Mouse (Mus musculus) embryonic facial prominence, embryonic 10.5 days (tissue): ENCODE results near the gene Nr1d2. TPM values are rescaled to one million over a fixed set of nuclear protein-coding genes. Genes with fewer than 3 reads are reported as not detected.
"Not testable (repeated sequence)": the region's sequence is repeated elsewhere in the genome, so short reads cannot be mapped to it uniquely, and the experiment has no call there.

Source experiments
- DNase-seq: peaks from one replicate; pipeline ENCODE4 v3.0.0-alpha.2; 2017; ENCODE audit warnings: low spot score
- H3K27ac ChIP-seq: fragments of 300-500 bp; sonication (generic); replicated peaks from 2 replicates; pipeline ENCODE4 v1.5.1; 2016; ENCODE audit warnings: mild to moderate bottlenecking
- H3K27me3 ChIP-seq: fragments of 300-500 bp; sonication (generic); replicated peaks from 2 replicates; pipeline ENCODE4 v1.6.1; 2016; ENCODE audit warnings: low read depth, mild to moderate bottlenecking; ENCODE audit not compliant: poor library complexity, severe bottlenecking
- H3K36me3 ChIP-seq: fragments of 300-500 bp; sonication (generic); replicated peaks from 2 replicates; pipeline ENCODE4 v1.6.1; 2016; ENCODE audit warnings: mild to moderate bottlenecking, moderate library complexity
- H3K4me1 ChIP-seq: fragments of 300-500 bp; sonication (generic); 2 replicates; pipeline ENCODE4 v1.6.1; 2016
- H3K4me3 ChIP-seq: fragments of 300-500 bp; sonication (generic); 2 replicates; pipeline ENCODE4 v1.5.1; 2016; ENCODE audit warnings: mild to moderate bottlenecking, moderate library complexity
- H3K9me3 ChIP-seq: fragments of 300-500 bp; sonication (generic); 2 replicates; pipeline ENCODE4 v1.6.1; 2016; ENCODE audit warnings: mild to moderate bottlenecking
- WGBS: fragments of 180-500 bp; shearing (Covaris S2); methylation state at CpG from one replicate; pipeline ENCODE4 v1.1.7; 2016; 5-methylcytosine and 5-hydroxymethylcytosine counted together
- polyA plus RNA-seq: library from polyadenylated mRNA; unstranded; fragments of >200 nt; fragmentation: Nextera tagmentation; extraction: Ambion mirVana; gene quantifications from 2 replicates; pipeline ENCODE4 v1.2.1, GENCODE M21; 2016

Gene Nr1d2
- 4.3 and 4.7 TPM in 2 replicates for polyA plus RNA-seq

DNA sequence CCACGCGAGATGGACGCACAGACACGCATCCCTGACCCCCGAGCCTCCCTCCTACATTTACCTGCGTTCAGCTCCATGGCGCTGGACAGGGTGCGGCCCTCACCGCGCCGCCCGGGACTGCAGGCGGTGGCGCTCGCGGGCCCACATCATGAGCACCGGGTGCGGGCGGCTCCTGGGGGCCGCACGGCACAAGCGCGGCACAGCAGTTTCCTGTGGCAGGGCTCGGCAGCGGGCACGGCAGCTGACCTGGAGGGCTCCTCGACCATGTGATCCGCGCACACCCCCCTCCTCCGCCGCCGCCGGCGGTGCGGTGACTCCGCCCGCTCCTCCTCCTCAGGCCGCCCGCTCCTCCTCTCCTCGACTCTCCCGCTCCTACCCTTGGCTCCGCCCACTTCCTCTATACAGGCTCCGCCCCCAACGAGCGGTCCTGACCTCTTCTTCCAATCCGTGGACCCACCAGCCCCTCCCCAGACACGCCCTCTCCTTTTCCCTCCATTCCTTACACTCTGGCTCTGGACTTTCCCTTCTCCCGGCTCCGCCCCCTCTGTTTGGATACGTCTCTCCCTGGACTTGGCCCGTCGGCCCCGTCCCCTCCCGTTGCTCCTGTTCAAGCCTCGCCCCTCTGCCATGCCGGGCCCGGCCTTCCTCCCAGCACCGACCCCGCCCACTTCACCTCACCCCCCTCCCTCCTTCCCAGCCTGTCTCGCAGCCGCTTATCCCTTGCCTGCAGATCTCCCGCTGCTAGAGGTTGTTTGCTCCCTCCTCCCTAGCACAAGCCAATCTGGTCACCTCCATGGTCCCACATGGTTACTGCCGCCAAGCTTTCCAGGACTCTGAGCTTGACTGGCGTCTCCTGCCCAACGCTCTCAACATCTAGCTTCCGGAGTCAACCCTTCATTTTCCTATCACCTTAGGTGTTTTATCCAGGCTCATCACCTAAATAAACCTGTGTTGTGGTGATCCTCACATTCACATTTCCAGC lies at the start of gene Nr1d2:
Gene Nr1d2 (minus strand): TSS at position 378 of the 982 bp plus-strand sequence.
- H3K9me3 ChIP-seq: 0 out of 2 replicates have a peak, but pooled peaks cover 6% of the 10 kb centered on the region
- peak within 1 kb of the TSS; percentile 81 for H3K4me3 ChIP-seq
- no peaks in the 10 kb centered on the region for H3K27me3 ChIP-seq
- peak; percentile 99 for DNase-seq
- H3K27ac ChIP-seq: peak within 1 kb of the TSS; percentile 89
- under 1% methylated on average over 61 of the region's 66 CpGs for WGBS
- no peaks in the 10 kb centered on the region for H3K36me3 ChIP-seq
- peaks cover 17% of the 10 kb centered on the region for H3K4me1 ChIP-seq

DNA sequence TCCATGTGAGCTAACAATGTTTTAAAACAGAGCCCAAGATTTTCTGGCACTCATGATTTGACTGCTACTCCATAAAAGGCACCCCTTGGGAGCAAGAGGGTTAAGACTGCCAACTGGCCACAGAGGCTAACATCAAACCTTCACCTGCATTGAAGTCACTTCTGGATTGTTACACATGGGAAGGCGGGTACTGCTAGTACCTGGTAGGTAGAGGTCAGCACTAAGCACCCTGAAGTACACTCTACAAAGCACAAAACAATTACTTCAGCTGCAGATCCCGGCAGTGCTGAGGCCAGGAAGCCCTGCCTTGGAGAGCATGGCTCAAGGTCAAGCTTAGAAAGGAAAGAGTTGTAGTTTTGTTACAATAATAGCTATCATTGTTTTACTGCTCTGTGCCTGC lies 48.5 kb upstream of the Nr1d2 start:
- H3K27me3 ChIP-seq: no peaks in the 10 kb centered on the region
- WGBS: 75% methylated on average over 2 of the region's 2 CpGs
- H3K9me3 ChIP-seq: no peaks in the 10 kb centered on the region
- DNase-seq: no peak
- 0 out of 2 replicates have a peak, but pooled peaks cover 3% of the 10 kb centered on the region for H3K4me1 ChIP-seq
- H3K4me3 ChIP-seq: no peak overlapping the region
- H3K36me3 ChIP-seq: peaks cover 28% of the 10 kb centered on the region
- H3K27ac ChIP-seq: no peak overlapping the region

DNA sequence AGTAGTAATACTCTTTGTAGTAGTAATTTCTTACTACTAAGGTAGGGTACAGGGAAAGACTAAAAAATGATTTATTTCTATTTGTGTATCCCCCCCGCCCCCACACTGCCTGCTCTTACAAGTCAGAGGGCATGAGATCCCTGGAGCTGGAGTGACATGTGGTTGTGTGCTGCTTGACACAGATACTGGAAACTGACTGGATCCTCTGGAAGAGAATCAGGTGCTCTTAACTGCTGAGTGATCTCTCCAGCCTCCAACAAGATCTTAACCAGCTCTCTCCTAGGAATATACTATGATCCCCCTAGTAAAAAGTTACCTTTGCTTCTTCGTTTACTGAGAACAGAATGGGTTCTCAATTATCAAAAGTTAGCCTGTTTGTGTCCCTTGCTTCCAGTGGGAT lies 47.5 kb upstream of the Nr1d2 start:
- DNase-seq: no peak
- 86% methylated on average over 2 of the region's 2 CpGs for WGBS
- Histone ChIP-seq H3K27me3 (no peaks in the 10 kb centered on the region), H3K36me3 (peaks cover 37% of the 10 kb centered on the region), H3K9me3 (no peaks in the 10 kb centered on the region), H3K4me3 (no peak overlapping the region), H3K4me1 (0 out of 2 replicates have a peak, but pooled peaks cover 3% of the 10 kb centered on the region), H3K27ac (no peak overlapping the region)

DNA sequence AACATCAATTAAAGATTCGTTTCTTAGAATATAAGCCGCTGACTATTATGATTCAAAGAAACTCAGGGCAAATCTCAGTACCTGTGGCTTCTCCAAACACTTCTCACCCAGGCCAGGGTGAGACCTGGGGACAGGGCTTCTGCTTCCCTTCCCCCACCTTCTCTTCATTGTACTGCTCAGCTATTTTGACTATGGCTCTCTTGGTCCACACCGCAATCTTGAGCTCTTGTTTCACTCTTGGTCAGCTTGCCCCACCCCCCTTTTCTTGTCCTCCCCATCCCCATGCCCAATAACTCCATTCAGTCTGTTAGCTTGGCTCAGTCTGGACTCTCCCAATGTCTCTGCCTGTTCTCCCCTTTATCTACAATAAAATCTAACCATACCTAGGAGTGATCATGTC lies 46.5 kb upstream of the Nr1d2 start:
- no peaks in the 10 kb centered on the region for H3K9me3 ChIP-seq
- H3K36me3 ChIP-seq: peaks cover 44% of the 10 kb centered on the region
- no peak overlapping the region for H3K4me3 ChIP-seq
- no peaks in the 10 kb centered on the region for H3K27me3 ChIP-seq
- no peak overlapping the region for H3K27ac ChIP-seq
- DNase-seq: no peak
- 87% methylated on average over 3 of the region's 3 CpGs for WGBS
- 0 out of 2 replicates have a peak, but pooled peaks cover 3% of the 10 kb centered on the region for H3K4me1 ChIP-seq

DNA sequence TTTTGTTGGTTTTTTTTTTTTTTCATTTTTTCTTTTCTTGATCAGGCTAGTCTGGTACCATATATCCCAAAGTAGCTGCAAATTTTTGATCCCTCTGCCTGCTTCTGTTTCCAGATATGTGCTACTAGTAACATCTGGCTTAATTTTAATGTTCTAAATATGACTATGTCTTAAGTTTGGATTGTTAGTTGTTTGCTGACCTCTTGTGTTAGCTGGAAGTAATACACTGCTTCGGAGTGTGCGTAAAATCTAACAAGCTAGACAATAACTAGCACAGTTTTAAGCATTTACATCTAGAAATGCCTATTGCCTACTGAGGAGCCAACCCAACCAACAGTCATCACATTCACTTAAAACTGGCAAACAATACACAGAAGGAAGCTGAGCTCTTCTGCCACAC lies 45.7 kb upstream of the Nr1d2 start:
- Histone ChIP-seq H3K9me3 (no peaks in the 10 kb centered on the region), H3K27me3 (no peaks in the 10 kb centered on the region), H3K4me3 (no peak overlapping the region), H3K27ac (no peak overlapping the region), H3K36me3 (peaks cover 53% of the 10 kb centered on the region), H3K4me1 (0 out of 2 replicates have a peak, but pooled peaks cover 3% of the 10 kb centered on the region)
- 92% methylated on average over 2 of the region's 2 CpGs for WGBS
- DNase-seq: no peak

DNA sequence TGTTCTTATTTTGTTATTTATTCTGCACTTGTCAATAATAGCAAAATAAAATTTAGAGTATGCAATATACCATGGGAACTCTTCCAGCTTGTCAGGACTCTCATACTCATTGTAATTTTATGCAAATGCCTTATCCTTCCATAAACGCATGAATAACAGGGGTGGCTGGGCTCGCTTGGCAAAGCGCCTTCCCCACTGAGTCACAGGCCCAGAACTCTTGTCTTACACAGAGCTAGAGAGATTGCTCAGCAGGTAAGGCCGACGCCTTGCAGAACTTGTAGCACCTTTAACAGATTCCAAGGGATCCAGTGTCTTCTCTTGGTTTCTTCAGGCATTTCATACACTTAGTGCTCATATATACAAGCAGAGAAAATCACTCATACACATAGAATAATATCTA lies 41.4 kb upstream of the Nr1d2 start:
- 93% methylated on average over 5 of the region's 5 CpGs for WGBS
- no peak overlapping the region for H3K4me3 ChIP-seq
- no peaks in the 10 kb centered on the region for H3K4me1 ChIP-seq
- no peak for DNase-seq
- H3K9me3 ChIP-seq: no peaks in the 10 kb centered on the region
- no peak overlapping the region for H3K27ac ChIP-seq
- no peaks in the 10 kb centered on the region for H3K27me3 ChIP-seq
- peaks cover 74% of the 10 kb centered on the region for H3K36me3 ChIP-seq

DNA sequence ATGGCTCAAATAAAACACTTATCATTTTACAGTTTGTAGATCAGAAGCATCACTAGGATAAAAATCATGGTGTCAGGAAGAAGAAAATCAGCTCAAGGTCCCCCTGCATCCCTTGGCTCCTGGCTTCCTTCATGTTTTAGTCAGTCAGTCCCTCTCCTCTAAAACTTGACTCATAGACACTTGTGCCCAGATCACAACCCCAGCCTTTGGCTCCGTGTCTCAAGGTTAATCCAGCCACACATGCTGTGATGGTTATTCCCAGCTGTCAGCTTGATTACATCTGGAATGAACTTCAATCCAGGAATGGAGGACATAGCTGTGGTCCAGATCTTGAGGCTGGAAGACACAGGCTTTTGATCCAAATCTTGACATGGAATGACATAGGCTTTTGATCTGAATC lies 35.6 kb upstream of the Nr1d2 start:
- WGBS: 78% methylated on average over 1 of the region's 1 CpGs
- no peaks in the 10 kb centered on the region for H3K9me3 ChIP-seq
- peaks cover 7% of the 10 kb centered on the region for H3K4me1 ChIP-seq
- DNase-seq: no peak
- H3K27me3 ChIP-seq: no peaks in the 10 kb centered on the region
- H3K4me3 ChIP-seq: no peak overlapping the region
- peaks cover 31% of the 10 kb centered on the region for H3K36me3 ChIP-seq
- no peak overlapping the region for H3K27ac ChIP-seq

DNA sequence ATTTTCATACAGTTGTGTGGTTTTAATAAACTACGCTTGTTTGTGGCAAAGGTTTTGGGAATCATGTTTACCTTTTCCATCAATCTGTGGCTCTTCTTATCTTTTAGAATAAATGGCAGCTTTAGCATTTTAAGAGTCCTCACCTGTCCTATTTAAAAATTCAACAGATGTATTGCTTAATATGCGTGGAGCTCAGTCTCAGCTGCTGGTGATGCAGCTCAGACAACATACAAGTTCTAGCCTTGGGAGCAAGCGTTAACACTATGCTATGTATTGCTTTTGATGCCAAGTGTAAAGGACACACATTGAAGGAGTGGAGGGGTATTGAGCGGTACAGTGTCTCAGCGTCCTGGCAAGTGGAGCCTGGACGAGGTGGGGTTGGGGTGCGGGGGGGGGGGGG lies 32.7 kb upstream of the Nr1d2 start:
- WGBS: 13% methylated on average over 7 of the region's 7 CpGs
- H3K4me1 ChIP-seq: peaks cover 10% of the 10 kb centered on the region
- no peak for DNase-seq
- no peak overlapping the region for H3K27ac ChIP-seq
- no peaks in the 10 kb centered on the region for H3K9me3 ChIP-seq
- H3K27me3 ChIP-seq: no peaks in the 10 kb centered on the region
- peak overlapping the region; percentile 96 for H3K4me3 ChIP-seq
- H3K36me3 ChIP-seq: peaks cover 34% of the 10 kb centered on the region

DNA sequence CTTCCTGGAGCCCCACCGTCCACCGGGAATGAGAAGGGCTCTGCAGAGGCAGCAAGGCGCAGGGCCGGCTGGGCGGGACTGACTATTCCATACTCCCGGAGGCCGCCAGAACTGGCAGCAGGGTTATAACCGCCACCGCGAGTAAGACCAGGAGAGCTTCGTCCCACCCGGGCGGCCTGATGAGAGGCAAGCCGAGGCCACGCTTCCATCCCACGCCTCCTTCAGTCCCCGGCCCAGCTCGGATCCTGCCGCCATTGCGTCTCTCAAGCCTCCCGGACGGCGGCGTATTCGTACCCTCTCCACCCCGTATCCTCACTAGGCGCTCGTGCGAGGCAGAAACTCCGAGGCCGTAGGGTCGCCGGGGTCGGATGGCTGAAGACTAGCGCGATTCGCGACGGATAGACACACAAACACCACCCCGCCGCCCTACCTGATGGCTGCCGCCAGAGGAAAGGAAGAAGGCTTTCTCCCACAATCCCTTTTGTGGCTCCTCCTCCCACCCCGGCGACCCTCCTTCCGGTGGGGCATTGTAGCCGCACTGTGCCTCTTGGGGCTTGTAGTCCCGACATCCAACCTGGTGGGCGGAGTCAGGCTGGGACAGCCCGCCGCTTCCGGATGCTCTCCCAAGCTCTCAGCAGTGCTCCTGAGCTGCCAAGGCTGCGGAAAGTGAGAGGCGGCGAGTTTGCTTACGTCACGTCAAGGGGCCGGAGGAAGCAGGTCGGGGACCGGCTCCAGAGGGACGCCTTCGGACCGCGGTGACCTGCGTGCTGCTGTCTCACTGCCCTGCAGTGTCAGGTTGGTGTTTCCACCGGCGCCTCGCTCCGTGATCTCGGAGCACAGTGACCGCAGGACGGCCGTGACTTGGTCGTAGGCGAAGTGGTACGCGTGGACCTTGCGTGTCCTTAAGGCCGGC lies 31.9 kb upstream of the Nr1d2 start, which contains the start of the genes Nkiras1 and Rpl15:
Gene Nkiras1 (plus strand): TSS at position 608 of the 913 bp plus-strand sequence.
Gene Rpl15 (minus strand): TSS at position 863 of the 913 bp plus-strand sequence.
- H3K4me3 ChIP-seq: peak within 1 kb of the TSS; percentile 96
- H3K27ac ChIP-seq: peak within 1 kb of the TSS; percentile 98
- H3K9me3 ChIP-seq: no peaks in the 10 kb centered on the region
- peaks cover 10% of the 10 kb centered on the region for H3K4me1 ChIP-seq
- WGBS: under 1% methylated on average over 78 of the region's 78 CpGs
- H3K36me3 ChIP-seq: peaks cover 39% of the 10 kb centered on the region
- DNase-seq: peak; percentile 99
- no peaks in the 10 kb centered on the region for H3K27me3 ChIP-seq

DNA sequence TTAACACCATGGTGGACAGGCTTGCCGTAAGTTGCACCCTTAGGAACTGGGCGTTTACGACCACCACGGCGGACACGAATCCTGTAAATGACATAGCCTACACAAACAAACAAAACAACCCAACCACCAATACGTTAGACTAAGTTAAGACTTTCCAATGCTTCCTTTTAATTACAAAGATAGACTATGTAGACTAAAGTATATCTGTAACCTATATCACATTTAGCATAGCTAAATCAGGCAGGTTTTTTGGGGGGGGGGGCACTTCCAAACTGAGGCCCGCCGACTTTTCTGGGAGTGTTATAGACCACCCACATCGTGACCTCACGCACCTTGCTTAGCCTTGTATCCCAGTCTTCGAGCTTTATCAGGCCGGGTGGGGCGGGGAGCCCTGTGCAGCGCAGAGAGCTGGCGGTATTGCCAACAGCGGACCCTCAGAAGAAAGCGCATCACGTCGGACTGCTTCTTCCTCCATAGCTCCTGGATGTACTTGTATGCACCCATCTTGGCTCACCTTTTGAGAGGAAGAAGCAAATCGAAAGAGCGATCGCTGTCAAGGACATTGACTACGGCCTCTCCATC lies 31.1 kb upstream of the Nr1d2 start:
- H3K4me1 ChIP-seq: peaks cover 10% of the 10 kb centered on the region
- peaks cover 42% of the 10 kb centered on the region for H3K36me3 ChIP-seq
- WGBS: under 1% methylated on average over 24 of the region's 24 CpGs
- H3K4me3 ChIP-seq: peak overlapping the region; percentile 96
- peak; percentile 38 for DNase-seq
- H3K27me3 ChIP-seq, H3K9me3 ChIP-seq: not testable (repeated sequence)
- peak overlapping the region; percentile 98 for H3K27ac ChIP-seq

DNA sequence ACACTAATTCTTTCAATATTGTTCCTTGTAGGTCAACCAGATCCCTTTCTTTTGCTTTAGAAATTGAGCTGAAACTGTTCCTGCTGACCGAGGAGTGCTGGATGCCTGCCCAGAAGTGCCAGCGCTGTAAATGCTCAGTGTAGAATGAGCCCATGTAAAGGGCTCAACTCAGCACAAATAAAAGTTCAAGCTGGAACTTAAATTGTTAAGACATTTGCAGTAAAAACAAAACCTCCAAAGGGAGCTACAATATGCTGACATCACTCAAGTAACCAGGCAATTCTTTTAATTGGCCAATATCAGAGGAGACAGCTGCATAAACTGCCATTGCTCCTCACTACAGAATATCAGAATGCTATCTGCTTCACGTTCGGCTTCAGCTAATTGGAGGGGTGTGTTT lies 24.5 kb upstream of the Nr1d2 start:
- no peak overlapping the region for H3K27ac ChIP-seq
- no peak overlapping the region for H3K4me3 ChIP-seq
- H3K4me1 ChIP-seq: no peaks in the 10 kb centered on the region
- DNase-seq: no peak
- H3K27me3 ChIP-seq: no peaks in the 10 kb centered on the region
- WGBS: 65% methylated on average over 4 of the region's 4 CpGs
- H3K9me3 ChIP-seq: no peaks in the 10 kb centered on the region; the same call in 1 of the 2 replicates
- H3K36me3 ChIP-seq: peaks cover 58% of the 10 kb centered on the region

DNA sequence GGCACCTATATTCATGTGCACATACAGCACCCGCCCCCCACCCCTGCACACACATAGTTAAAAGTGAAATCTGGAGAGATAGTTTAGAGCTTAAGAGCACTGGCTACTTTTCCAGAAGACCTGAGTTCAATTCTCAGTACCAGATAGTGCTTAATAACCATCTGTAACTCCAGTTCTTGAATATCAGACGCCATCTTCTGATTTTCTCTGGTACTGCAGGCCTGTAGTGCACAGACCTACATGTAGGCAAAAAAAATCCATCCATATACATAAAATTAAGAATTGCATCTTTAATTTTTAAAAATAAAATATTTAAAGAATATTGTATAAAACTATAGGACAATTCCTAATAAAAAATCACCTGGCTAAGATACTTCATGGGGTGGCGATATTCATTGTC lies 22.3 kb upstream of the Nr1d2 start:
- Histone ChIP-seq H3K27ac (no peak overlapping the region), H3K4me3 (no peak overlapping the region), H3K9me3 (no peaks in the 10 kb centered on the region; the same call in 1 of the 2 replicates), H3K27me3 (no peaks in the 10 kb centered on the region), H3K4me1 (no peaks in the 10 kb centered on the region), H3K36me3 (peaks cover 36% of the 10 kb centered on the region)
- WGBS: 86% methylated on average over 3 of the region's 3 CpGs
- no peak for DNase-seq
